Mouse (Mus musculus): ENCODE results near the gene Ascl1. TPM values are rescaled to one million over a fixed set of nuclear protein-coding genes. Genes with fewer than 3 reads are reported as not detected.

The Ascl1 gene
- total RNA-seq, 4 experiments from 2014 or later, result 1.1 to 2.8 (median 2.0) TPM

DNA sequence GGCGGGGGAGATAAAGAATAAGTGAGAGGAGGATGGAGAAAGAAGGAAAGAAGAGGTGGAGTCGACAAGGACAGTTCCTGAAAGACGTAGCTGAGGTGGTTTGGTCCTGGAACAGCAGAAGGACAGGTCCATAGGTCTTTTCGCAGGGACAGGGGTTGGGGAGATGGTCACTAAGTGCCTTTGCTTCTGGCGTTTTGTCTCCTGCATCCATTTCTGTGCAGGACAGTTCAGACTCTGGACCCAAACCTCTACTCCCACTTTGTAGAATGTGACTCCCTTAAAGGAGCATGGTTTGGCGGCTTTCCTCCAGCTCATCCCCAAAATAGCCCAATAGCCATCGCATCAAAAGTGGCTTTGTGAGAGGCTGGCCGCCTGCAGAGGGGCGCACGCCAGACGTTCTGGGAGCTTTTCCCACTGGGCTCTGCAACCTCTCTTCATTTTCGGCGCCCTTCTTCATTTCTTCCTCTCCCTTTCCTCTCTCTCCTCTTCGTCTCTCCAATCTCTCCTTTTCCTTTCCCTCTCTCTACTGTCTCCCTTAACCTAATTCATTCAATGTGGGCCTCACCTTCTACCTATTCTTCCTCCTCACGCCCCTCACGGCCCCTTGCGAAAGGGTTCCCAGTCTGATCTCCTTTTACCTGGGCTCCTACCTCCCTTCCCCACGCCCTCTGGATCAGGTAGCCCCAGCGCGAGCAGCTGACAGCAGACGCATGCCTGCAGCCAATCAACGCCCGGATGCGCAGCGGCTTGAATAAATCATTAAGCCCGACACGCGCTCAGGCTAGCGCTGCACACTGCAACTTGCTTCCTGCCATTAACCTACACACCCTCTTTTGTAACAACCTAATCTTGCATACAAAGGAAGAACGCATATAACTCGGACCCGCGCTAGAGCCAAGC, 7.5 kb downstream of the Ascl1 start:
- DNase-seq, result no peak

DNA sequence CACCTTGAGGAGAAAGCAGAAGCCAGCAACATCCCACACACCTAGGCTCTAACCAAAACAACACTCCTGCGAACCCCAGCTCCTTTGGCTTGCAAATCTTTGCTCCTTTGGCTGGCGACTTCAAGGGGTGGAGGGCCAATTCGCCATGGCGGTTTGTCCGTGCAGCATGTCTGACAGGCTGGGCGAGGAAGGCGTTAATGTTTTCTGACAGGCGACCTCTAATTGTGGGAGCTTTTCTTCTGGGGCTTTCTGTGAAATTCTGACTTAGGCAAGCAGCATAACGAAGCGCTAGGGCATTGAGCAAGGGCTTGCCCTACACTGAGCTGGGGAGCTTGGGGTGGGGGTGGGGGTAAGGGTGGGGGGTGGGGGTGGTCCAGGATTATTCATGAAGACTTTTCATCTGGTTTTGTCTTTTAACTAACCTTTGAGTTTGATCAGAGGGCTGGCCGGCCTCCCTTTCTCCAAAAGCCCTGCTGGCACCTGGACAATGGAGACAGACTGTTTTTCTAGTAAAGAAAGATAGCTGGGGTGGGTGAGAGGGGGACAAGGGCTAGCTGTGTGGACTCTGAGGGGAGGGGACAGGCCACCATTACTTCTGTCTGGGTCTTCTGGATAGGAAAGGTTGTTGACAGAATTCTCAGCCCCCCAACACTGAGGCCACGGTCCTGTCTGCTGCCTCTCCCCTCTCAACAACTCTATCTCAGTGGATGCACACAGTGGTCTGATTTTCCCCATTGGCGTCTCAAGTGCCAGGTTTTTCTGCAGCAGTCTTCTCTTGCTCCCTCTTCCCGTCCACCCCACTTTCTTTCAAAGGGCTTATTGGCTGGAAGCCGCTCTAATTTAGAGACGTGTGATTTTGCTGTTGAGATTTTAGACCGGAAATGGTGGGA, 8.4 kb downstream of the Ascl1 start:
- DNase-seq, result no peak

DNA sequence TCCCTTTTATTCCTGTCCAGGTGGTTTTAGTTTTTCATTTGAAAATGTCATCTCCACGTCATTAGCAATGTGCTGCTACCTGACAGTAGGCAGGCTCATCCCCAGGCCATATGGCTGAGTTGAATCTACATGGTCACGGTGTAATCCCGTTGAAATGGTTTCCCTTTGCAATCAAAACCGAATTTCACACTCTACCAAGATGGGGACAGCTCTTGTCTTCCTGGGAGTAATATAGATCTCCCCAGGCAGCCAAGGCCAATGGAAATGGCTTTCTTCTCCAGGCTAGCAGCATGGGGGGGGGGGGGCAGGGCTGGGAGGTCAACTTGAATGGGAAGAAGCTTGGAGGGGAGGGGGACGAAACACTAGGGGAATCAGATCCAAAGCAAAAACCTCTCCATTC, 15.6 kb downstream of the Ascl1 start:
- DNase-seq, result no peak

DNA sequence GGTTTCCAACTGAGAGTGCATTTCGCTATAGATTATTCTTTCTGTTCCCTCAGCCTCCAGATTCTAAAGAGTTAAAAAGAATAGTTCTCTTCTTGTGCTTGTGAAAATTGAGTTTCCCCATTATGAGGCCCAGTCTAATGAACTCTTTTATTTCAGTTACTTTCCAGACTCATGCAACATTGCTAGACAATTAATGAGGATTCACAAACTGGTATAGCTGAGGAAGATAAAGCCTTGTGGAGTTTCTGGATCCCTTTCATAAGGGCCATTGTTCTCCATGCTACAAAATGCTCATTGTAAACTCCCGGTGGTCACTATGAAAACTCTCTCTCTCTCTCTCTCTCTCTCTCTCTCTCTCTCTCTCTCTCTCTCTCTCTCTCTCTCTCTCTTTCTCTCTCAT, 18.5 kb downstream of the Ascl1 start:
- no peak for DNase-seq

DNA sequence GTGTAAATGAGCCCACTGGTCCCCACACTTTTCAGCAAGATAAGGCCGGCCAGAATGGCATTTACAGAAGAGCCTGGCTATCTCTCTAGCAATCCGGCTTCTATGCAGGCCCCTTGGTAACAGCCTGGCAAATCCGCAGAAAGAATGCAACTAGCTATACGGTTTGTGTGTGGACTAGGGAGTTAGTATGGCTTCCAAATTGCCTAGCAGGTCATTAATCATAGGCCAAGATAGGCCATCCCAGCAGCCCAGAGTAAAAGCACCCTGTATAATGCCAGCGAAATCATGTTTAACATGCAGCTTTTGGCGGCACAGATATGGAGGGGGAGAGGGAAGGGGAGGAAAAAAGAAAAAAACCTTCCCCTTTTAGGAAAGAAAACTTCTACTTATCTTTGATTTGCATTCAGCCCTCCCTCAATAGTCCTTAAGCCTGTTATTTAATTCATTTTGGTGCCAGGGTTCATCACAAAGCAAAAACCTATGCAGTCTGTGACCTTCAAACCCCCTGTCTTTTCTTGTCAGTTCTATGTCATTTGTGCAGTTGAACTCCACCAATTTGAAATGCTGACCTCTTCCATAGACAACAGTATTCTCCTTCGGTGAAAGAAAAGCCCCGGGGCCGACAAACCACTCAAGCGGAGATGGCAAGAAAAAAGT, 19.9 kb downstream of the Ascl1 start:
- no peak for DNase-seq

DNA sequence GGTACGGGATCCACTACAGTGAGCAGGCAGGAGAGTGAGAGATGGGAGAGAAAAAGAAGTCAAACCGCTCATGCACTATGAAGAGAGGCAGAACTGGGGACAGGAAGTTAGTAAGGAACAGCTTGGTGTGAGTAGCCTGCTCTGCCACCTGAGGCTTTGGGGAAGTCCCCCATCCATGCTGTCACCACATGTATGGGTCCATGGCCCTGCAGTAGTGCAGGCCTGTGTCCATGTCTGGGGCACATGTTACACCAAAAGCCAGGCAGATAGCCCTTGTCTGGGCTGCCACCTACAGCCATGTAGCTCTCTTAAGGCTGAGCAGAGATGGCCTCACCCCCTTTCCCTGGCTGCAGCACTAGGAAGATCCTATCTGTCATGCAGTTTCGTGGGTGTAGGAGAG, 42.7 kb downstream of the Ascl1 start:
- DNase-seq, result no peak

DNA sequence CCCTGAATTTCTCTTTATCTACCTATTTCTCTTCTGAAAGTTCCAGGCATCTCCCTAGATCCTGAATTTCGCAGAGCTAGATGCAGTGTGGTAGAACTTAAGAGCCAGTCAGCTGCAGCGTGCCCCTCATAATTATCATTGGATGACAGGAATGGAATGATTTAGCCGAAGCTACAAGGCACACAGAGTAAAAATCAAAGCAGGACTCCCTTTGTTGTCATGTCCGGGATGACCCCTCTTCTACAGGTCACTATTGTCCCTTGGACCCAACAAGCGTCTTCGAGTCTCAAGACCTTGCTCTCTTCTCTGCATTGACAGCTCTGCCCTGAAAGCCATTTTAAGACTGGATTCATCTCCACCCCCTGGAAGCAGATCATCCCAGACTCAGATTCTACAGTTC, 44.1 kb downstream of the Ascl1 start:
- no peak for DNase-seq

DNA sequence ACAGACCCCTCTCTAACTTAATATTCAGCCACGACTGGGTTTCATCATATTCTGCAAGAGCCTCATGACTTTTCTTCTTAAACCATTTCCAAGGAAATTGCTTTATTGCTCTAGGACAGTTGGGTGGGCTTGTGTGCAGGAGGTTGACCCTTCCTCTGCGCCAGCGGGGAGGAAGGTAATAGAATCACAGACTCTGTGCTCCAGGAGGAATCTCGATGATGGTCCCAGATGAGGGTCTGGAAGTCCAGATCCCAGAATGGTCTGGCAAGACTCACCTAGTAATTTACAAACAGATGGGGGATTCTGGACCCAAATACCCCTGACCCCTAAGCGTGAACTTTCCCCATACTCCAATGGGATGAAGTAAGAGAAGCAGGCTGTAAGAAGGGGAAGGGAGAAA, 45.2 kb downstream of the Ascl1 start:
- no peak for DNase-seq

DNA sequence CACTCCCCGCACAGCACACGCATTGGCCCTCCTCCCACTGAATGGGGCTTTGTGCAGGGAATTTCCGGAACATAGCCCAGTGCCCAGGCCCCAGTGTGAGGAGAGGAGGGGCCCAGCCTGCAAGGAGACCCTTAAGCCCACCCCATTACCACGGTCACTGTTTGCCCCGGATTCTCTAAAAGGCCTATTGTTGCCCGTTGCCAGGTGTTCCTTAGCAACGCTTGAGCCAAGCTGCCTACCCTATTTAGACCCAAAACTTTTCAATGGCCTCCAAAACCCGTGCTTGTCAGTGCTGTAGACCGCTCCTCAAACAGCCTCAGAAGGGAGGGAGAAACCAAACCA, 45.7 kb downstream of the Ascl1 start:
- no peak for DNase-seq

DNA sequence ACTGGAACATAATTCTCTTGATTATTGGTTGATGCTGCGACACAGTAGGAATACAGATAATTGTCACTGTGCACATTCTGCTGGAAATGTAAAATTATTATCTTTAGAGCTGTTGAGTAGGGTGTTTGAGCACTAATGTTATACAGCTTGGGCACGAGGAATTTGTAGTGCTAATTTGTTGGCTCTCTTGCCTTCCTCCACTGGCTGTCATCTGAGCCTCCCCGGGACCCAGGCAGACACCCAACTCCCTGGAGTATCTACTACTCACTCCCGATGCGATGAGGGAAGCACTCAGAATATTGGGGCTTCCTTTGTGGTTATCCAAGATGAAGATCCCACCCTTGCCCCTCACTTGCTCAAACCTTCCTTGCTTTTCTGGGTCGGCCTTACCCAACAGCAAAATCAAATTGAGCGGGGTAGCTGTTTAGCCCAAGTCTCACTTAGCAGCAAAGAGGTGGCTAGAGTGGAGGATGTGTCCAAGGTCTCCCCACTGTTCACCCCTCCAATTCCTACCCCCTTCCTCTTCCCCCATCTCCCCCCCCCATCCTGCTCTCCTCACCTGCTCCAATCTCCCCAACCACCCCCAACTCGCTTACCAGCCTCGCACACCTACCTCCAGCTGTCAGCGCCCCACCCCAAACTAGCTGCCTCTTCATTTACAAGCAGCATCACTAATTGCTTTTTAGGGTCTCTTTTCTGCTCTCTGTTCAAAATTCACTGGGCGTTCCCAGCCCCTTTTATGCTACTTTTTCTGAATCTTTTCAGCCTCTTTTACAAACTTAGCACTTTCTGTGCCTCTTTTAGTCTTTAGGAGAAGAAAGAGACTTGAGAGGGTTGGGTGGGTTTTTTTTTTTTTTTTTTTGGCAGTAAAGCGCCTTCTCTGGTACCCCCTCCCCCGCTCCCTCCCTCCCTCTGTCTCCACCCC, 46.4 kb downstream of the Ascl1 start:
- DNase-seq, result no peak

DNA sequence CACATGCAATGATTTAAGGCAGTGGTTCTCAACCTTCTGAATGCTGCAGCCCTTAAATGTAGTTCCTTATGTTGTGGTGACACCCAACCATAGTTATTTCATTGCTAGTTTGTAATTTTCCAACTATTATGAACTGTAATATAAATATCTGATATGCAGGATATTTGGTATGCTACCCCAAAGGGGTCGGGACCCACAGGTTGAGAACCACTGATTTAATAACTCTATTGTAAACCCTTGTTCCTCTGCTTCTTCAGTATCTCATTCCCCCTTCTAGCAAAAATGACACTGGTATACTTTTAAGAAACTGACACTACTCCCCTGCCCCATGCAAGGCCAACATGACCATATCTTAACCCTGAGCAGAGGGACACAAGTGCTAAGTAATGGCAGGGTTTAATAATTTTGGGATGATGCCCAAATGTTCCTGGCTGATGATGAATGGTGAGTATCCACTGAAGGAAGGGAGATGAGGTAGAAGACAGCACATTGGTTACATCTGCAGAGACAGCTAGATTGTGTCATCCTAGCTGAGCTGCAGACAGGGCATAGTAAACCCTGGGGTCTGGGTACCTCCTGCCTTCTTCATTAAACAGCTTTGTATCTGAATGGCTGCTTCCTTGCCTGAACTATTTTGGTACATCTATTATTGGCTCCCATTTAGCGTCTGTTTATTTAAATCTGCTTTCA, 47.2 kb downstream of the Ascl1 start:
- DNase-seq, result no peak

Other genes with a start within 250 kb of the Ascl1 start
- gene Pah, start 28.1 kb upstream of the Ascl1 start, total RNA-seq (2022), result under 1 TPM in 2 of 4 experiments, not detected in 2; 0.52 to 0.86 TPM

All from adrenal gland, adult 8-10 months (tissue).